Mouse (Mus musculus): ENCODE measurements around the gene Rufy1. TPM values are rescaled to one million over a fixed set of nuclear protein-coding genes. Genes with fewer than 3 reads are reported as not detected.
A peak's percentile ranks its signal among the peaks of the same experiment; 100 is the strongest.

Rufy1 gene
- polyA plus RNA-seq (2016; fragmentation: Nextera tagmentation; extraction: Ambion mirVana), result 19.6 and 21.8 TPM in 2 replicates

GRCm38 (mm10) chr11:50430277-50431133, at the start of gene Rufy1:
Gene Rufy1 (minus strand): TSS chr11:50431125.
- under 1% methylated on average over 82 of the region's 90 CpGs for WGBS
- H3K4me3 ChIP-seq, result peak within 1 kb of the TSS; percentile 70
- ATAC-seq (ENCODE audit: insufficient number of reproducible peaks, low FRiP score), result peak; percentile 88

GRCm38 (mm10) chr11:50478072-50478471, 47.1 kb upstream of the Rufy1 start:
- H3K9ac ChIP-seq, result no peak overlapping the region
- H3K4me1 ChIP-seq (replicated peaks), result peaks cover 14% of the 10 kb centered on the region
- H3K4me2 ChIP-seq, result no peak overlapping the region
- no peak overlapping the region for H3K4me3 ChIP-seq
- H3K9me3 ChIP-seq (replicated peaks), result 0 out of 2 replicates have a peak, but pooled peaks cover 10% of the 10 kb centered on the region
- no peaks in the 10 kb centered on the region for H3K27me3 ChIP-seq (replicated peaks)
- H3K27ac ChIP-seq (ENCODE audit: poor library complexity, severe bottlenecking), result no peak overlapping the region
- 77% methylated on average over 2 of the region's 2 CpGs for WGBS
- H3K36me3 ChIP-seq, result no peaks in the 10 kb centered on the region
- no peak for ATAC-seq (ENCODE audit: insufficient number of reproducible peaks, low FRiP score)

More at GRCm38 (mm10) chr11:50430277-50431133, at the start of gene Rufy1:
- H3K4me1 ChIP-seq (replicated peaks), result peaks cover 10% of the 10 kb centered on the region
- H3K27me3 ChIP-seq (replicated peaks), result no peaks in the 10 kb centered on the region
- H3K9me3 ChIP-seq (replicated peaks), result no peaks in the 10 kb centered on the region
- peak within 1 kb of the TSS; percentile 80 for H3K27ac ChIP-seq (ENCODE audit: poor library complexity, severe bottlenecking)
- peak within 1 kb of the TSS; percentile 76 for H3K4me2 ChIP-seq
- H3K36me3 ChIP-seq, result no peaks in the 10 kb centered on the region
- H3K9ac ChIP-seq, result peak within 1 kb of the TSS; percentile 81

- no peak overlapping the region for H3K27ac ChIP-seq (ENCODE audit: poor library complexity, severe bottlenecking)
- no peak overlapping the region for H3K9ac ChIP-seq
Observed at GRCm38 (mm10) chr11:50477486-50478070, 46.7 kb upstream of the Rufy1 start.

GRCm38 (mm10) chr11:50476971-50477370, 46.0 kb upstream of the Rufy1 start:
- Histone ChIP-seq H3K36me3 (no peaks in the 10 kb centered on the region), H3K4me2 (peak overlapping the region; percentile 31), H3K4me1 (replicated peaks) (peaks cover 14% of the 10 kb centered on the region), H3K9ac (no peak overlapping the region), H3K27me3 (replicated peaks) (no peaks in the 10 kb centered on the region), H3K4me3 (no peak overlapping the region), H3K9me3 (replicated peaks) (peaks cover 14% of the 10 kb centered on the region; the same call in 1 of the 2 replicates), H3K27ac (ENCODE audit: poor library complexity, severe bottlenecking) (no peak overlapping the region)
- WGBS, result 9% methylated on average over 6 of the region's 6 CpGs
- peak; percentile 80 for ATAC-seq (ENCODE audit: insufficient number of reproducible peaks, low FRiP score)

More at GRCm38 (mm10) chr11:50477486-50478070, 46.7 kb upstream of the Rufy1 start:
- no peak for ATAC-seq (ENCODE audit: insufficient number of reproducible peaks, low FRiP score)
- Histone ChIP-seq H3K4me2 (peak overlapping the region; percentile 31), H3K4me3 (no peak overlapping the region), H3K27me3 (replicated peaks) (no peaks in the 10 kb centered on the region), H3K36me3 (no peaks in the 10 kb centered on the region), H3K9me3 (replicated peaks) (0 out of 2 replicates have a peak, but pooled peaks cover 13% of the 10 kb centered on the region), H3K4me1 (replicated peaks) (peaks cover 14% of the 10 kb centered on the region)
- 58% methylated on average over 11 of the region's 11 CpGs for WGBS

GRCm38 (mm10) chr11:50473933-50474332, 43.0 kb upstream of the Rufy1 start:
- Histone ChIP-seq H3K4me2 (no peak overlapping the region), H3K9ac (no peak overlapping the region), H3K9me3 (replicated peaks) (peaks cover 32% of the 10 kb centered on the region), H3K27ac (ENCODE audit: poor library complexity, severe bottlenecking) (no peak overlapping the region), H3K36me3 (no peaks in the 10 kb centered on the region), H3K4me1 (replicated peaks) (peaks cover 14% of the 10 kb centered on the region), H3K4me3 (no peak overlapping the region), H3K27me3 (replicated peaks) (no peaks in the 10 kb centered on the region)
- WGBS, result 61% methylated on average over 1 of the region's 1 CpGs
- ATAC-seq (ENCODE audit: insufficient number of reproducible peaks, low FRiP score), result no peak

GRCm38 (mm10) chr11:50472161-50472939, 41.4 kb upstream of the Rufy1 start:
- 86% methylated on average over 11 of the region's 11 CpGs for WGBS
- Histone ChIP-seq H3K27ac (ENCODE audit: poor library complexity, severe bottlenecking) (no peak overlapping the region), H3K4me1 (replicated peaks) (peaks cover 10% of the 10 kb centered on the region), H3K27me3 (replicated peaks) (no peaks in the 10 kb centered on the region), H3K9ac (no peak overlapping the region), H3K36me3 (no peaks in the 10 kb centered on the region), H3K4me2 (no peak overlapping the region), H3K9me3 (replicated peaks) (peaks cover 32% of the 10 kb centered on the region), H3K4me3 (no peak overlapping the region)
- no peak for ATAC-seq (ENCODE audit: insufficient number of reproducible peaks, low FRiP score)

GRCm38 (mm10) chr11:50461481-50461880, 30.6 kb upstream of the Rufy1 start:
- Histone ChIP-seq H3K27me3 (replicated peaks) (0 out of 2 replicates have a peak, but pooled peaks cover 2% of the 10 kb centered on the region), H3K4me1 (replicated peaks) (peaks cover 14% of the 10 kb centered on the region), H3K27ac (ENCODE audit: poor library complexity, severe bottlenecking) (no peak overlapping the region), H3K36me3 (no peaks in the 10 kb centered on the region), H3K4me2 (no peak overlapping the region), H3K9me3 (replicated peaks) (no peaks in the 10 kb centered on the region), H3K9ac (no peak overlapping the region), H3K4me3 (no peak overlapping the region)
- ATAC-seq (ENCODE audit: insufficient number of reproducible peaks, low FRiP score), result no peak
- 61% methylated on average over 7 of the region's 7 CpGs for WGBS

GRCm38 (mm10) chr11:50459250-50459649, 28.3 kb upstream of the Rufy1 start:
- Histone ChIP-seq H3K4me2 (no peak overlapping the region), H3K27me3 (replicated peaks) (0 out of 2 replicates have a peak, but pooled peaks cover 2% of the 10 kb centered on the region), H3K36me3 (no peaks in the 10 kb centered on the region), H3K9ac (no peak overlapping the region), H3K4me1 (replicated peaks) (peaks cover 14% of the 10 kb centered on the region), H3K27ac (ENCODE audit: poor library complexity, severe bottlenecking) (no peak overlapping the region), H3K4me3 (no peak overlapping the region), H3K9me3 (replicated peaks) (no peaks in the 10 kb centered on the region)
- WGBS, result 61% methylated on average over 2 of the region's 2 CpGs
- no peak for ATAC-seq (ENCODE audit: insufficient number of reproducible peaks, low FRiP score)

- 7% methylated on average over 26 of the region's 26 CpGs for WGBS
- H3K9ac ChIP-seq, result peak overlapping the region; percentile 12; the same call in 1 of the 2 replicates
- 0 out of 2 replicates have a peak, but pooled peaks have one; percentile 36 for ATAC-seq (ENCODE audit: insufficient number of reproducible peaks, low FRiP score)
Observed at GRCm38 (mm10) chr11:50457111-50457911, 26.4 kb upstream of the Rufy1 start.

GRCm38 (mm10) chr11:50456455-50456854, 25.5 kb upstream of the Rufy1 start:
- H3K9me3 ChIP-seq (replicated peaks), result no peaks in the 10 kb centered on the region
- H3K4me2 ChIP-seq, result peak overlapping the region; percentile 59
- H3K27ac ChIP-seq (ENCODE audit: poor library complexity, severe bottlenecking), result no peak overlapping the region
- H3K4me1 ChIP-seq (replicated peaks), result peaks cover 14% of the 10 kb centered on the region
- no peak overlapping the region for H3K9ac ChIP-seq
- H3K36me3 ChIP-seq, result no peaks in the 10 kb centered on the region
- no peak for ATAC-seq (ENCODE audit: insufficient number of reproducible peaks, low FRiP score)
- WGBS, result 59% methylated on average over 7 of the region's 7 CpGs
- 0 out of 2 replicates have a peak overlapping the region, but pooled peaks have one; percentile 17 for H3K4me3 ChIP-seq
- 0 out of 2 replicates have a peak, but pooled peaks cover 2% of the 10 kb centered on the region for H3K27me3 ChIP-seq (replicated peaks)

More at GRCm38 (mm10) chr11:50457111-50457911, 26.4 kb upstream of the Rufy1 start:
- Histone ChIP-seq H3K4me3 (peak overlapping the region; percentile 17), H3K4me1 (replicated peaks) (peaks cover 14% of the 10 kb centered on the region), H3K4me2 (peak overlapping the region; percentile 59), H3K27me3 (replicated peaks) (0 out of 2 replicates have a peak, but pooled peaks cover 2% of the 10 kb centered on the region), H3K9me3 (replicated peaks) (no peaks in the 10 kb centered on the region), H3K36me3 (no peaks in the 10 kb centered on the region), H3K27ac (ENCODE audit: poor library complexity, severe bottlenecking) (no peak overlapping the region)
